Mouse (Mus musculus) ES-CJ7 (cell line): ENCODE results near the gene Dhx15.

Source experiments
- DNase-seq: peaks from one replicate; pipeline ENCODE4 v3.0.0; 2011; ENCODE audit warnings: low read depth, low spot score

Gene Dhx15

GRCm38 (mm10) chr5:52145684-52146083 lies 44.6 kb downstream of the Dhx15 start:
- DNase-seq: peak; percentile 61

GRCm38 (mm10) chr5:52141936-52142335 lies 48.4 kb downstream of the Dhx15 start:
- no peak for DNase-seq

- no peak for DNase-seq
These were observed 51.5 kb downstream of the Dhx15 start for GRCm38 (mm10) chr5:52138819-52139218.

- DNase-seq: no peak
These were observed 52.2 kb downstream of the Dhx15 start for GRCm38 (mm10) chr5:52138134-52138533.

- no peak for DNase-seq
These were observed 54.7 kb downstream of the Dhx15 start for GRCm38 (mm10) chr5:52135460-52136141.

GRCm38 (mm10) chr5:52132840-52133239 lies 57.5 kb downstream of the Dhx15 start:
- no peak for DNase-seq

GRCm38 (mm10) chr5:52132092-52132491 lies 58.2 kb downstream of the Dhx15 start:
- peak; percentile 75 for DNase-seq

GRCm38 (mm10) chr5:52131389-52131788 lies 58.9 kb downstream of the Dhx15 start:
- no peak for DNase-seq

GRCm38 (mm10) chr5:52130496-52130895 lies 59.8 kb downstream of the Dhx15 start:
- DNase-seq: no peak

GRCm38 (mm10) chr5:52126263-52126662 lies 64.1 kb downstream of the Dhx15 start:
- no peak for DNase-seq

GRCm38 (mm10) chr5:52125854-52126253 lies 64.5 kb downstream of the Dhx15 start:
- no peak for DNase-seq

GRCm38 (mm10) chr5:52122146-52122545 lies 68.2 kb downstream of the Dhx15 start:
- no peak for DNase-seq

- peak; percentile 40 for DNase-seq
These were observed 70.5 kb downstream of the Dhx15 start for GRCm38 (mm10) chr5:52119822-52120221.

- DNase-seq: no peak
These were observed 71.1 kb downstream of the Dhx15 start for GRCm38 (mm10) chr5:52119192-52119591.

- DNase-seq: no peak
These were observed 72.5 kb downstream of the Dhx15 start for GRCm38 (mm10) chr5:52117829-52118228.

- peak; percentile 25 for DNase-seq
These were observed 73.9 kb downstream of the Dhx15 start for GRCm38 (mm10) chr5:52116404-52116803.

GRCm38 (mm10) chr5:52115821-52116317 lies 74.4 kb downstream of the Dhx15 start:
- DNase-seq: peak; percentile 87

- peak; percentile 30 for DNase-seq
These were observed 75.4 kb downstream of the Dhx15 start for GRCm38 (mm10) chr5:52114751-52115451.

GRCm38 (mm10) chr5:52113851-52114731 lies 76.2 kb downstream of the Dhx15 start:
- peak; percentile 34 for DNase-seq

- DNase-seq: peak; percentile 64
These were observed 77.1 kb downstream of the Dhx15 start for GRCm38 (mm10) chr5:52112953-52113841.

GRCm38 (mm10) chr5:52112191-52112760 lies 78.0 kb downstream of the Dhx15 start:
- no peak for DNase-seq
